Mouse (Mus musculus) gastrocnemius, postnatal 4 days (tissue): ENCODE results near the gene Als2cr12. TPM values are rescaled to one million over a fixed set of nuclear protein-coding genes. Genes with fewer than 3 reads are reported as not detected.
"Not testable (repeated sequence)": the region's sequence is repeated elsewhere in the genome, so short reads cannot be mapped to it uniquely, and the experiment has no call there.

ENCODE experiments used
- DNase-seq, 2 experiments: peaks; one replicate each; pipeline ENCODE4 v3.0.0; 2021 to 2022; ENCODE audit warnings: low spot score in 2 of 2, mixed read lengths in 2 of 2
- total RNA-seq, 2 experiments: library from RNA; stranded (reverse); gene quantifications; 2 replicates each; pipeline ENCODE4 v1.2.3; 2021

The Als2cr12 gene
- total RNA-seq, 2 experiments from 2014 or later = 0.36 TPM; not detected in 1

GRCm38 (mm10) chr1:58720090-58720489 is 24.3 kb upstream of the Als2cr12 start:
- no peak for DNase-seq

- no peak for DNase-seq
These were observed 23.7 kb upstream of the Als2cr12 start for GRCm38 (mm10) chr1:58719356-58719945.

GRCm38 (mm10) chr1:58717589-58718270 is 21.9 kb upstream of the Als2cr12 start:
- DNase-seq = no peak

- DNase-seq = no peak
These were observed 21.1 kb upstream of the Als2cr12 start for GRCm38 (mm10) chr1:58716883-58717220.

- no peak for DNase-seq
These were observed 20.5 kb upstream of the Als2cr12 start for GRCm38 (mm10) chr1:58716162-58716882.

DNA sequence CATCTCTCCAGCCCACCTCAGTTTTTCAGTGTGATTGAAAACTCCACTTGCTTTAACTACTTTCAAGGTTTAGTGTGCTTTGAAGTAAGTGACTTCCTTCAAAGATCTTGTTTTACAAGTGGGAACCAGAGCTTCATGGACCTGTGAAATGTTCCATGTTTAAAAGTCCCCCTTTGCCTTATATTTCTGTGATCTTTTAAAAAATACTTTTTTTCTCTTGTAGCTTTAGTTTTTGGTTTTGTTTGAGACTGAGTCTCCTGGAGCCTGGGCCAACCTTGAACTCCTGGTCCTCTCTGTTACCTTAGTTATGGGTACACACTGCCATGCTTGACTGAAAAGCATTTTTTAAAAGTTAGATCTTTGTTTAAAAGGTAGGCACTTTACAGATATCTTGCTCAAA is 19.7 kb upstream of the Als2cr12 start:
- no peak for DNase-seq

GRCm38 (mm10) chr1:58714361-58714760 is 18.6 kb upstream of the Als2cr12 start:
- DNase-seq = no peak

DNA sequence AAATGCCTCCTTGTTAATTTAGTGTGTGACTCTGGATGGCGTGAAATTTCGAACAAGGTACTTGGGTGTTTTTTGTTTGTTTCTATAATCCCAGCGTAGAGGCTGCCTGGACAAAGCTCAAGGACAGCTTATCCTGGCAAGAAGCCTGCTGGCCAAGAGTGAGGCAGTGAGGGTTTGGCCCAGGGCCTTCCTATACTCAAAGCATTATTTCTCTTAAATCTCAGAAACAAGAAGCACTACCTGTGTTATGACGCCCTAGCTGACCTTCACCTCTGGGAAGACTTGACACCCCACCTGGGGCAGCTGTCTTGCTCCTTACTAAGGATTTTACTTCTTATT is 18.1 kb upstream of the Als2cr12 start:
- DNase-seq = peak in 1 of 2 experiments; percentile 73

- DNase-seq = peak; percentile 49 to 71
These were observed 17.5 kb upstream of the Als2cr12 start for GRCm38 (mm10) chr1:58713081-58713892.

DNA sequence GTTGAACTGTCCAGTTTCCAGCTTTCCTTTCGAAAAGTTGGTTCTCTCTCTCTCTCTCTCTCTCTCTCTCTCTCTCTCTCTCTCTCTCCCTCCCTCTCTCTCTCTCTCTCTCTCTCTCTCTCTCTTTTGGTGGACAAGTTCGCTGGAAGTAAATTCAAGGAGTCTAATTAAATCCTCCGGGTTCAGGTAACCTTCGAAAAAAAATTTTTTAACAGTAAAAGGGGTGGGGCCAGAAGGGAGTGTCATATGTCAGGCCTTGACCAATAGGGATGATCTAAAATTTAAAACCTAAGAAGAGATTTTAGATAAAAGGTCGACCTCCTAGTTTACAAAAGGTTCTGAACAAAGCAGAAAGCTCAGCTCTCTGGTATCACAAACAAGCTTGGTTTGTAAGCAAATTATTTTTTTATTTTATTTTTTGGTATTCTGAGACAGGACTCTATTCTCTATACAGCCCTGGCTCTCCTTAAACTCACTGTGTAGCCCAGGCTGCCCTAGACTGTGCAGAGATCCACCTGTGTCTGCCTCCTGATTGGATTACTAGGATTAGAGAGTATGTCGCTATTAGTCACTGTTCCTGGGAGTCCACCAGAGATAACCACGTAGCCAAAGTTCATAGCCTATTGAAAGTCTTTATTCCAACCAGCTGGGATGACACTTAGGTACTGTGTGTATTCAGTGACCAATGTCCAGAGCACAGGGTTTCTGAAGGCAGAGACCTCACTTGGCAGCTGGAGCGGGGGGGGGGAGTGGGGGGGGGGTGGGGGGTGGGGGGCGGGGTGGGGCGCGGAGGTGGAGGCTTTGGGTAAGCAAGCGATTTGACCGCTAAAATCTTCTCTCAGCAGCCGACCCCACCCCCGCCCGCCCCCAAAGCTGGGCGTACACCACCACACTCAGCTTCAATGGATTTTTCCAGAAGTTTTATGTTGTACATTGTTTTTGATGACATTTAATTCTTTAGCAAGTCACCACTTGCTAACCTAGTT is 16.6 kb upstream of the Als2cr12 start:
- peak in 1 of 2 experiments; percentile 33 for DNase-seq

DNA sequence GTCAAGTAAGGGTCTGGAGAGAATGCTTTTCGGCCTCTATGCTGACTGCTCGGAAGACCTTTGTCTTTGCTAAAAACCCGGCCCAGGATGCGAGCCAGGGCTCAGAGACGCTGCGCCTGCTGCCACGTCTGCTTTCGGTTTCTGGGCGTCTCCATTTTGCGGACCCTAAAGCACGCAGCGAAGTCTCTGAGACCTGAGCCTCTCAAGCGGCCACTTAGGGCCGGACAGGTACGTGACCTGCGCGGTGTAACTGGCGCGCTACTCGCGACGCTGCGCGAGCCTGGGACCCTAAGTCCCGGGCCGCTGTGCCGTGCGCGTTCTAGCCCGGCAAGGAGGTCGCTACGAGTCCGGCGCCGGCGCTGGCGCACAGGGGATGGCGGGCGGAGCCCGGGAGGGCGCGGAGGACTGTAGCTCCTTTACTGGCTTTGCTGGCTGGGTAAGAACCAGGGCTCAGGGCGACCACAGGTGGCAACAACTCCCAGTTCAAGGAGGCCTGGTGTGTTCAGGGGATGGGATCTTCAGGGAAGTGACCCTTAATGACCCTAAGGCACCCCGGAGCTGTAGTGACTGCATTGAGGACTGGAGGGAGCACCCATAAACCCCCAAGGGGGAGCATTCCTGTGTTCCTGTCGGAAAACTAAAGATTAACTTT is 15.7 kb upstream of the Als2cr12 start, which contains the start of gene Cflar:
Gene Cflar (plus strand): TSS at position 144 of the 652 bp plus-strand sequence.
- peak; percentile 69 to 82 for DNase-seq

- DNase-seq = peak in 1 of 2 experiments; percentile 18
These were observed 15.0 kb upstream of the Als2cr12 start for GRCm38 (mm10) chr1:58710711-58711364.

- DNase-seq = not testable (repeated sequence)
These were observed 14.3 kb upstream of the Als2cr12 start for GRCm38 (mm10) chr1:58710043-58710442.

DNA sequence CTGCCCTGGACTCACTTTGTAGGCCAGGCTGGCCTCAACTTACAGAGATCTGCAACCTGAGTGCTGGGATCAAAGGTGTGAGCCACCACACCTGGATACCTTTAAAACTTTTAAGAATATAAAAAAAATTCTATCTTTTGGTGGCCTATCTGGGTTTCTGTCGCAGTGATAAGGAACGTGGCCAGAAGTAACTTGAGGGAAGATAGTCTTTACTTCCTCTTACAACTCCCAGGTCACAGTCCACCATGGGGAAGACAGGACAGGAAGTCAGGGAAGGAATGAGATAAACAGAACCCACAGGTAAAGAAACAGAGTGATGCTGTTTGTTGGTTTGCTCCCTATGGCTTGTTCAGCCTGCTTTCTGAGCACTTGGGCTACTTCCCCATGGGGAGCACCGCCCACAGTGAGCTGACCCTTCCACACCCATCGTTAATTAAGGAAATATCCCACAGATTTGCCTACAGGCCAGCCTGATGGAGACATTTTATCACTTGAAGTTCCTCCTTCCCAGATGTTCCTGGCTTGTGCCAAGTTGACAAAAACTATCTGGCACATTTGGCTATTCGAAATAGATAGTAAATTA is 4.9 kb upstream of the Als2cr12 start:
- DNase-seq = not testable (repeated sequence)

- DNase-seq = no peak
These were observed 4.2 kb upstream of the Als2cr12 start for GRCm38 (mm10) chr1:58699988-58700387.

GRCm38 (mm10) chr1:58698781-58699180 is 3.0 kb upstream of the Als2cr12 start:
- no peak for DNase-seq

DNA sequence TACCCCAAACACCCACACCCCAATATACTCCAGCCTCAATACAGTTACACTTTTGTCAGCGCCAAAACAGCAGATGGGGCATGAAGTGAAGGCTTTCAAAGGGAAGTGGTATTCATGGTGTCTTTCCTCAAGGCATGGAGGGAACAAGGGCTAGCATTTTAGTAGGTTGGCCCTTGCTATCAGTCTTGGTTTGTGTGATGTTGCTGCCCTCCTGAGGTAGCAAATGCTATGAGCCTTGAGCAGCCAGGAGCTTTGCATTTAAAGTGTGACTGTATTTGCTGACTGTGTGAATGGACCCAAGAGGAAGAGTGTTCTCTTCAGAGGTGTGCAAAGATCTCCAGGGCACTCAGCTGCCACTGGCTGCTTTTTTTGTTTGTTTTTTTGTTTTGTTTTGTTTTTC is 1.8 kb upstream of the Als2cr12 start:
- not testable (repeated sequence) for DNase-seq

GRCm38 (mm10) chr1:58693696-58694095 is 2.1 kb downstream of the Als2cr12 start:
- DNase-seq = no peak

GRCm38 (mm10) chr1:58691718-58692117 is 4.1 kb downstream of the Als2cr12 start:
- not testable (repeated sequence) for DNase-seq
